Mouse (Mus musculus) cerebellum, adult 2 months (tissue): ENCODE data around the gene Cbx6.

Experiments
- CTCF ChIP-seq: fragments of 200-500 bp; IDR thresholded peaks from 2 replicates; pipeline ENCODE4 v1.5.1; 2011; ENCODE audit warnings: low read depth, mild to moderate bottlenecking, control low read depth, low read length, moderate library complexity, borderline replicate concordance; ENCODE audit not compliant: insufficient read depth
- POLR2A ChIP-seq: fragments of 200-500 bp; IDR thresholded peaks from 2 replicates; pipeline ENCODE4 v1.6.1; 2011; ENCODE audit warnings: low read length, control low read depth, borderline replicate concordance; ENCODE audit not compliant: insufficient read depth

DNA sequence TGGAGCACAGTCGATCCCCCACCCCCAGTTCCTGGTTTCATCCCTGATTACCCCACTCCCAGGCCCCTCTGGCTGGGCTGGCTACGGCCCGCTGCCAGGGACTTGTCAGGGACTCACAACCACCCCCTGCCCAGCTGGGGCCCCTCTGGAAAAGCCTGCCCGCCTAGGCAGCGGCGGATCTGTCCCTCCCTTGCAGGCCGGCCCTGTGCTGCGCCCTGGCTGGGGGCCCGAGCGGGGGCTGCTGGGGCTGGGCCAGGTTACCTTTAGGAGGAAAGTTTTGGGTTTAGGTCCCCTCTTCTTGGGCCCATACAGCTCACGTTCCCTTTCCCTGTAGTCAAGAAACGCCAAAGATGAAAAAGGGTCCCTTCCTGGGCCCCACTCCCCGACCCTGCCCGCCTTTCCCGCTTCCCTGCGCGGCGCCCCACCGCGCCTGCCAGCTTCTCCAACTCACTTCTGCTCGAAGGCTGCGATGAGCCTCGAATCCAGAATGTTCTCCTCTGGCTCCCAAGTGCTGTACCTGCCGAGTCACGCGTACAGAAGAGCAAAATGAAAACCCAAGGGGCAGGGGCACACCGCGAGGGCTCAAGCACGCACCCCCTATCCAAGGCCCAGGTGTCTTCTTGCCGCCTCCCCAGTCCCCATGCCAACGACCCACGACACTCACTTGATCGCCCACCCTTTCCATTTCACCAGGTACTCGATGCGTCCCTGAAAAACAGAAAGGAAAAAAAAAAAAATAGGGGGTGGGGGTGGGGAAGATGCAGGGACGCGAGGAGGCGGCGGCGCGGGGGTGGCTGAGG lies 1.0 kb downstream of the Cbx6 start:
- TF ChIP-seq POLR2A (no peak), CTCF (no peak)
